Mouse (Mus musculus): ENCODE measurements around the gene Gucy2c. TPM values are rescaled to one million over a fixed set of nuclear protein-coding genes. Genes with fewer than 3 reads are reported as not detected.

Gucy2c gene
- polyA plus RNA-seq, 1 experiment from 2014 or later, result 0.18 TPM

GRCm38 (mm10) chr6:136672467-136672866 lies 109.1 kb downstream of the Gucy2c start:
- H3K27ac ChIP-seq (ENCODE audit: low read depth, low read length), result no peak overlapping the region
- no peaks in the 10 kb centered on the region for H3K36me3 ChIP-seq (ENCODE audit: control insufficient read depth, insufficient read depth, low read length)
- no peaks in the 10 kb centered on the region for H3K9me3 ChIP-seq (replicated peaks; ENCODE audit: control insufficient read depth, low read length)
- DNase-seq (ENCODE audit: low spot score) (peak; percentile 31), ATAC-seq (no peak)
- no peak overlapping the region for H3K4me2 ChIP-seq (ENCODE audit: low read length)
- no peak overlapping the region for H3K4me3 ChIP-seq (ENCODE audit: low read depth, low read length)
- WGBS, result 78% methylated on average over 7 of the region's 7 CpGs
- H3K4me1 ChIP-seq (ENCODE audit: control insufficient read depth, insufficient read depth, low read length), result no peaks in the 10 kb centered on the region
- H3K9ac ChIP-seq (ENCODE audit: low read length), result no peak overlapping the region
- H3K27me3 ChIP-seq (replicated peaks; ENCODE audit: control insufficient read depth, insufficient read depth, low read length), result no peaks in the 10 kb centered on the region

GRCm38 (mm10) chr6:136669274-136669673 lies 112.3 kb downstream of the Gucy2c start:
- Histone ChIP-seq H3K9me3 (replicated peaks; ENCODE audit: control insufficient read depth, low read length) (no peaks in the 10 kb centered on the region), H3K36me3 (ENCODE audit: control insufficient read depth, insufficient read depth, low read length) (no peaks in the 10 kb centered on the region), H3K4me2 (ENCODE audit: low read length) (no peak overlapping the region), H3K27me3 (replicated peaks; ENCODE audit: control insufficient read depth, insufficient read depth, low read length) (no peaks in the 10 kb centered on the region), H3K9ac (ENCODE audit: low read length) (no peak overlapping the region), H3K27ac (ENCODE audit: low read depth, low read length) (no peak overlapping the region), H3K4me1 (ENCODE audit: control insufficient read depth, insufficient read depth, low read length) (no peaks in the 10 kb centered on the region), H3K4me3 (ENCODE audit: low read depth, low read length) (no peak overlapping the region)
- ATAC-seq (no peak), DNase-seq (ENCODE audit: low spot score) (no peak)
- WGBS, result 35% methylated on average over 5 of the region's 5 CpGs

- no peak for ATAC-seq
- Histone ChIP-seq H3K9me3 (replicated peaks; ENCODE audit: control insufficient read depth, low read length) (no peaks in the 10 kb centered on the region), H3K9ac (ENCODE audit: low read length) (no peak overlapping the region), H3K27me3 (replicated peaks; ENCODE audit: control insufficient read depth, insufficient read depth, low read length) (no peaks in the 10 kb centered on the region), H3K4me3 (ENCODE audit: low read depth, low read length) (no peak overlapping the region), H3K36me3 (ENCODE audit: control insufficient read depth, insufficient read depth, low read length) (no peaks in the 10 kb centered on the region), H3K4me1 (ENCODE audit: control insufficient read depth, insufficient read depth, low read length) (no peaks in the 10 kb centered on the region), H3K4me2 (ENCODE audit: low read length) (no peak overlapping the region), H3K27ac (ENCODE audit: low read depth, low read length) (no peak overlapping the region)
- WGBS, result 57% methylated on average over 14 of the region's 14 CpGs
- DNase-seq (ENCODE audit: low spot score), result no peak
These were observed 113.1 kb downstream of the Gucy2c start for GRCm38 (mm10) chr6:136668266-136668986.

- Histone ChIP-seq H3K27ac (ENCODE audit: low read depth, low read length) (no peak overlapping the region), H3K9me3 (replicated peaks; ENCODE audit: control insufficient read depth, low read length) (no peaks in the 10 kb centered on the region), H3K4me2 (ENCODE audit: low read length) (no peak overlapping the region; the same call in 1 of the 2 replicates), H3K36me3 (ENCODE audit: control insufficient read depth, insufficient read depth, low read length) (no peaks in the 10 kb centered on the region), H3K4me3 (ENCODE audit: low read depth, low read length) (no peak overlapping the region; the same call in 1 of the 2 replicates), H3K4me1 (ENCODE audit: control insufficient read depth, insufficient read depth, low read length) (no peaks in the 10 kb centered on the region), H3K9ac (ENCODE audit: low read length) (no peak overlapping the region), H3K27me3 (replicated peaks; ENCODE audit: control insufficient read depth, insufficient read depth, low read length) (peaks cover 22% of the 10 kb centered on the region)
- DNase-seq (ENCODE audit: low spot score) (no peak), ATAC-seq (no peak)
- WGBS, result 26% methylated on average over 11 of the region's 11 CpGs
These were observed 119.5 kb downstream of the Gucy2c start for GRCm38 (mm10) chr6:136662063-136662462.

GRCm38 (mm10) chr6:136661706-136662016 lies 119.9 kb downstream of the Gucy2c start, which contains the start of gene Plbd1:
Gene Plbd1, minus strand, starts transcription at chr6:136661928.
- no peak for DNase-seq (ENCODE audit: low spot score)
- H3K4me2 ChIP-seq (ENCODE audit: low read length), result peak within 1 kb of the TSS; percentile 48
- no peaks in the 10 kb centered on the region for H3K9me3 ChIP-seq (replicated peaks; ENCODE audit: control insufficient read depth, low read length)
- H3K4me1 ChIP-seq (ENCODE audit: control insufficient read depth, insufficient read depth, low read length), result no peaks in the 10 kb centered on the region
- peak within 1 kb of the TSS; percentile 18; the same call in 1 of the 2 replicates for H3K4me3 ChIP-seq (ENCODE audit: low read depth, low read length)
- peaks cover 22% of the 10 kb centered on the region for H3K27me3 ChIP-seq (replicated peaks; ENCODE audit: control insufficient read depth, insufficient read depth, low read length)
- no peak within 1 kb of the TSS for H3K27ac ChIP-seq (ENCODE audit: low read depth, low read length)
- no peak for ATAC-seq
- peak within 1 kb of the TSS; percentile 29; the same call in 1 of the 2 replicates for H3K9ac ChIP-seq (ENCODE audit: low read length)
- no peaks in the 10 kb centered on the region for H3K36me3 ChIP-seq (ENCODE audit: control insufficient read depth, insufficient read depth, low read length)
- WGBS, result 4% methylated on average over 16 of the region's 19 CpGs

- Histone ChIP-seq H3K4me2 (ENCODE audit: low read length) (peak overlapping the region; percentile 48), H3K4me1 (ENCODE audit: control insufficient read depth, insufficient read depth, low read length) (no peaks in the 10 kb centered on the region), H3K36me3 (ENCODE audit: control insufficient read depth, insufficient read depth, low read length) (no peaks in the 10 kb centered on the region), H3K4me3 (ENCODE audit: low read depth, low read length) (peak overlapping the region; percentile 18; the same call in 1 of the 2 replicates), H3K27me3 (replicated peaks; ENCODE audit: control insufficient read depth, insufficient read depth, low read length) (peaks cover 22% of the 10 kb centered on the region), H3K9me3 (replicated peaks; ENCODE audit: control insufficient read depth, low read length) (no peaks in the 10 kb centered on the region), H3K9ac (ENCODE audit: low read length) (peak overlapping the region; percentile 29; the same call in 1 of the 2 replicates), H3K27ac (ENCODE audit: low read depth, low read length) (no peak overlapping the region)
- WGBS, result 15% methylated on average over 33 of the region's 34 CpGs
- no peak for DNase-seq (ENCODE audit: low spot score)
- ATAC-seq, result no peak
These were observed 120.5 kb downstream of the Gucy2c start for GRCm38 (mm10) chr6:136660831-136661705.

- no peaks in the 10 kb centered on the region for H3K36me3 ChIP-seq (ENCODE audit: control insufficient read depth, insufficient read depth, low read length)
- ATAC-seq (no peak), DNase-seq (ENCODE audit: low spot score) (no peak)
These were observed 122.3 kb downstream of the Gucy2c start for GRCm38 (mm10) chr6:136659226-136659625.

GRCm38 (mm10) chr6:136658303-136658702 lies 123.3 kb downstream of the Gucy2c start:
- ATAC-seq (no peak), DNase-seq (ENCODE audit: low spot score) (no peak)
- no peak overlapping the region for H3K4me2 ChIP-seq (ENCODE audit: low read length)
- H3K27me3 ChIP-seq (replicated peaks; ENCODE audit: control insufficient read depth, insufficient read depth, low read length), result peaks cover 22% of the 10 kb centered on the region
- H3K9me3 ChIP-seq (replicated peaks; ENCODE audit: control insufficient read depth, low read length), result no peaks in the 10 kb centered on the region
- H3K9ac ChIP-seq (ENCODE audit: low read length), result no peak overlapping the region
- WGBS, result 88% methylated on average over 4 of the region's 4 CpGs
- H3K4me1 ChIP-seq (ENCODE audit: control insufficient read depth, insufficient read depth, low read length), result no peaks in the 10 kb centered on the region
- H3K36me3 ChIP-seq (ENCODE audit: control insufficient read depth, insufficient read depth, low read length), result no peaks in the 10 kb centered on the region
- H3K27ac ChIP-seq (ENCODE audit: low read depth, low read length), result no peak overlapping the region
- no peak overlapping the region for H3K4me3 ChIP-seq (ENCODE audit: low read depth, low read length)

More at GRCm38 (mm10) chr6:136659226-136659625, 122.3 kb downstream of the Gucy2c start:
- H3K4me3 ChIP-seq (ENCODE audit: low read depth, low read length), result no peak overlapping the region
- no peaks in the 10 kb centered on the region for H3K4me1 ChIP-seq (ENCODE audit: control insufficient read depth, insufficient read depth, low read length)
- H3K9me3 ChIP-seq (replicated peaks; ENCODE audit: control insufficient read depth, low read length), result no peaks in the 10 kb centered on the region
- H3K4me2 ChIP-seq (ENCODE audit: low read length), result no peak overlapping the region
- no peak overlapping the region for H3K9ac ChIP-seq (ENCODE audit: low read length)
- 88% methylated on average over 9 of the region's 9 CpGs for WGBS
- peaks cover 22% of the 10 kb centered on the region for H3K27me3 ChIP-seq (replicated peaks; ENCODE audit: control insufficient read depth, insufficient read depth, low read length)
- no peak overlapping the region for H3K27ac ChIP-seq (ENCODE audit: low read depth, low read length)
